9 mouse cellular contexts compared by ENCODE assay signal in genomic region chr10:60829071-60829470, GRCm38 (mm10). TPM values are rescaled to one million over a fixed set of nuclear protein-coding genes. Genes with fewer than 3 reads are reported as not detected.
DNase-seq lines count a peak whose midpoint lies in the region; ATAC-seq and TF ChIP-seq lines count a peak whose summit lies in the region.
"Had no signal": no experiment of that assay in that cellular context is flagged by ENCODE, and none has a peak within 500 bp of the region (broad histone marks: within the 10 kb centered on the region; RNA-seq: fewer than 3 reads in every experiment).

No protein-coding gene starts in this region.

- H3K4me2 ChIP-seq in kidney, postnatal 0 days (ENCODE audit: low read length) = peak overlapping the region; percentile 90
- peak overlapping the region; percentile 96 for H3K4me2 ChIP-seq in embryonic facial prominence, embryonic 12.5 days (replicated peaks)
- peak overlapping the region; percentile 96 for H3K4me2 ChIP-seq in hindbrain, embryonic 14.5 days (replicated peaks)
- H3K4me2 ChIP-seq in neural tube, embryonic 12.5 days (replicated peaks) = peak overlapping the region; percentile 95

- peak overlapping the region; percentile 78 for H3K4me3 ChIP-seq in kidney, postnatal 0 days (replicated peaks; ENCODE audit: low read depth, low read length)
- H3K4me3 ChIP-seq in embryonic facial prominence, embryonic 12.5 days = peak overlapping the region; percentile 69
- H3K4me3 ChIP-seq in hindbrain, embryonic 14.5 days (replicated peaks; ENCODE audit: low read length) = peak overlapping the region; percentile 58
- 0 out of 2 replicates have a peak overlapping the region, but pooled peaks have one; percentile 4 for H3K4me3 ChIP-seq in neural tube, embryonic 12.5 days

- H3K9ac ChIP-seq in kidney, postnatal 0 days (ENCODE audit: low read depth, low read length) = no peak overlapping the region
- H3K9ac ChIP-seq in embryonic facial prominence, embryonic 12.5 days = no peak overlapping the region
- no peak overlapping the region for H3K9ac ChIP-seq in hindbrain, embryonic 14.5 days
- no peak overlapping the region for H3K9ac ChIP-seq in neural tube, embryonic 12.5 days

- H3K27me3 ChIP-seq in kidney, postnatal 0 days (ENCODE audit: insufficient read depth, low read length) = no peaks in the 10 kb centered on the region
- peaks cover 56% of the 10 kb centered on the region for H3K27me3 ChIP-seq in embryonic facial prominence, embryonic 12.5 days
- peaks cover 80% of the 10 kb centered on the region for H3K27me3 ChIP-seq in hindbrain, embryonic 14.5 days (ENCODE audit: control insufficient read depth, insufficient read depth, low read length)
- H3K27me3 ChIP-seq in neural tube, embryonic 12.5 days (replicated peaks) = peaks cover 79% of the 10 kb centered on the region

- H3K4me1 ChIP-seq in kidney, postnatal 0 days (replicated peaks; ENCODE audit: insufficient read depth, low read length) = peaks cover 53% of the 10 kb centered on the region
- H3K4me1 ChIP-seq in embryonic facial prominence, embryonic 12.5 days = peaks cover 46% of the 10 kb centered on the region
- H3K4me1 ChIP-seq in hindbrain, embryonic 14.5 days (replicated peaks; ENCODE audit: control insufficient read depth, insufficient read depth, low read length) = peaks cover 25% of the 10 kb centered on the region
- H3K4me1 ChIP-seq in neural tube, embryonic 12.5 days = peaks cover 54% of the 10 kb centered on the region

- 48% methylated on average over 6 of the region's 6 CpGs for WGBS in kidney, postnatal 0 days
- WGBS in embryonic facial prominence, embryonic 12.5 days = 38% methylated on average over 6 of the region's 6 CpGs
- 23% methylated on average over 6 of the region's 6 CpGs for WGBS in hindbrain, embryonic 14.5 days
- WGBS in neural tube, embryonic 12.5 days = 20% methylated on average over 6 of the region's 6 CpGs

- ATAC-seq in kidney, postnatal 0 days (replicated peaks; ENCODE audit: low FRiP score, low read depth) = no peak
- no peak for ATAC-seq in embryonic facial prominence, embryonic 12.5 days (ENCODE audit: insufficient number of reproducible peaks, insufficient read depth, low FRiP score, low TSS enrichment)
- no peak for ATAC-seq in hindbrain, embryonic 14.5 days (ENCODE audit: low FRiP score)
- ATAC-seq in neural tube, embryonic 12.5 days (ENCODE audit: low FRiP score, low read depth) = no peak

- no peaks in the 10 kb centered on the region for H3K9me3 ChIP-seq in kidney, postnatal 0 days (replicated peaks; ENCODE audit: low read length)
- no peaks in the 10 kb centered on the region for H3K9me3 ChIP-seq in embryonic facial prominence, embryonic 12.5 days
- H3K9me3 ChIP-seq in hindbrain, embryonic 14.5 days (ENCODE audit: control insufficient read depth, low read length) = no peaks in the 10 kb centered on the region
- H3K9me3 ChIP-seq in neural tube, embryonic 12.5 days = no peaks in the 10 kb centered on the region

- H3K36me3 ChIP-seq in kidney, postnatal 0 days (ENCODE audit: insufficient read depth, low read length) = no peaks in the 10 kb centered on the region
- no peaks in the 10 kb centered on the region for H3K36me3 ChIP-seq in embryonic facial prominence, embryonic 12.5 days
- H3K36me3 ChIP-seq in hindbrain, embryonic 14.5 days (replicated peaks; ENCODE audit: control insufficient read depth, insufficient read depth) = no peaks in the 10 kb centered on the region
- no peaks in the 10 kb centered on the region for H3K36me3 ChIP-seq in neural tube, embryonic 12.5 days

- intact Hi-C loops in left cerebral cortex, postnatal 10 days (cut with DNase I) = loop anchor here (5.0 kb wide), 1 partner anchor 52 kb away; no protein-coding TSS in a partner anchor

- no peak for DNase-seq in kidney, postnatal 0 days (ENCODE audit: low spot score)
- DNase-seq in kidney, postnatal 36 days = no peak
- DNase-seq in hindbrain, embryonic 14.5 days (ENCODE audit: low spot score) = no peak
- no peak for DNase-seq in thymus, postnatal 10 days (ENCODE audit: low spot score in 2 of 2)
- no peak for DNase-seq in thymus, adult 18-20 months
- no peak for DNase-seq in left cerebral cortex, postnatal 10 days (ENCODE audit: extremely low spot score in 1 of 2, low spot score in 2 of 2)

- no peak overlapping the region for H3K27ac ChIP-seq in kidney, postnatal 0 days
- no peak overlapping the region for H3K27ac ChIP-seq in embryonic facial prominence, embryonic 12.5 days
- no peak overlapping the region for H3K27ac ChIP-seq in hindbrain, embryonic 14.5 days
- no peak overlapping the region for H3K27ac ChIP-seq in neural tube, embryonic 12.5 days

- no peak for TF ChIP-seq CTCF in kidney, postnatal 0 days (IDR thresholded peaks at IDR 0.05; ENCODE audit: low read depth)

RNA-seq across cellular contexts. Expression of gene Unc5b, which starts 2.3 kb away (rescaled TPM):
- polyA plus RNA-seq in kidney, postnatal 0 days (2015; fragmentation: Nextera tagmentation; extraction: Ambion mirVana) = 7.8 TPM in 2 replicates
- 5.7 and 6.3 TPM in 2 replicates for polyA plus RNA-seq in embryonic facial prominence, embryonic 12.5 days (2016; fragmentation: Nextera tagmentation; extraction: Ambion mirVana)
- 2.8 and 2.9 TPM in 2 replicates for polyA plus RNA-seq in hindbrain, embryonic 14.5 days (2014; fragmentation: Nextera tagmentation; extraction: Ambion mirVana)
- polyA plus RNA-seq in neural tube, embryonic 12.5 days (2016; fragmentation: Nextera tagmentation; extraction: Ambion mirVana) = 3.0 and 3.6 TPM in 2 replicates
- 1 to 10 TPM; 7.6 to 8.3 TPM for total RNA-seq in left cerebral cortex, postnatal 10 days (2021)
- total RNA-seq: MEL had no signal

Comparison
In these comparisons a context has a peak if more than half of its experiments do, and no peak if none do; other contexts are left out.
1. H3K4me3 ChIP-seq: peak in every context shown above with its lines; median percentile 78 in kidney, postnatal 0 days; 69 in embryonic facial prominence, embryonic 12.5 days; 58 in hindbrain, embryonic 14.5 days; 4 in neural tube, embryonic 12.5 days.